Mouse (Mus musculus) left cerebral cortex, postnatal 4 days (tissue): ENCODE results near the gene Cyp46a1. TPM values are rescaled to one million over a fixed set of nuclear protein-coding genes. Genes with fewer than 3 reads are reported as not detected.

Source experiments
- DNase-seq: peaks from one replicate; pipeline ENCODE4 v3.0.0-alpha.2; 2022
- intact Hi-C: fragments of 180-260 bp; cut with DNase I; formaldehyde crosslinking; loops from one replicate; pipeline ENCODE4 v1.15.1; 2025
- total RNA-seq, 2 experiments: library from RNA; stranded (reverse); gene quantifications; 2 replicates each; pipeline ENCODE4 v1.2.3; 2021

The Cyp46a1 gene
- 10 to 100 TPM; 65.7 to 78.6 TPM for total RNA-seq

DNA sequence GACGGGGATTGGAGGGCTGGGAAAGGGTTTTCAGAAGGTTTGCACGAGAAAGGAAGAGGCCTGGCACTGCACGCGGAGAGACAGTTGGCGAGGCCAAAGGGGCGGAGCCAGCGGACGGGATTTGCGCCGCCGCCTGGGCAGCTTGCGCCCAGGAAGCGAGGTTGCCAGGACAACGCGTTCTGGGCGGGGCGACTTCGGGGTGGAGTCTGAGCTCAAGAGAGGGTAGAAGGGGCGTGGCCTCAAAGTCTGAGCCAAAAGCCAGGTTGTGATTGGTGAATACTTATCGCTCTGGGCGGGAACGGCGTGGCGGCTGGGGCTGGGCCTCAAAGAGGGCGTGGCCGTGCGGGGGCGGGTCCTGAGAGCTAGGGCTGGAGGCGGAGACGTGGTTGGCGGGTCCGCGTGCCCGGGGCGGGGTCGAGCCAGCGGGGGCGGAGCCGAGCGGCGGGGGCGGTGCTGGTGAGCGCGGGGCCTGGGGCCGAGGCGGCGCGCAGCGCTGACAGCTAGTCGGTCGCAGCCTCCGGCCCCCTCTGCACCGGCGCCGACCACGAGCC, at the start of gene Cyp46a1:
Cyp46a1 (plus strand) TSS at position 487 of the 551 bp plus-strand sequence.
- DNase-seq: peak; percentile 100
- intact Hi-C loops: loop anchor here (5.0 kb wide), 1 partner anchor 158 kb away; no protein-coding TSS in a partner anchor

DNA sequence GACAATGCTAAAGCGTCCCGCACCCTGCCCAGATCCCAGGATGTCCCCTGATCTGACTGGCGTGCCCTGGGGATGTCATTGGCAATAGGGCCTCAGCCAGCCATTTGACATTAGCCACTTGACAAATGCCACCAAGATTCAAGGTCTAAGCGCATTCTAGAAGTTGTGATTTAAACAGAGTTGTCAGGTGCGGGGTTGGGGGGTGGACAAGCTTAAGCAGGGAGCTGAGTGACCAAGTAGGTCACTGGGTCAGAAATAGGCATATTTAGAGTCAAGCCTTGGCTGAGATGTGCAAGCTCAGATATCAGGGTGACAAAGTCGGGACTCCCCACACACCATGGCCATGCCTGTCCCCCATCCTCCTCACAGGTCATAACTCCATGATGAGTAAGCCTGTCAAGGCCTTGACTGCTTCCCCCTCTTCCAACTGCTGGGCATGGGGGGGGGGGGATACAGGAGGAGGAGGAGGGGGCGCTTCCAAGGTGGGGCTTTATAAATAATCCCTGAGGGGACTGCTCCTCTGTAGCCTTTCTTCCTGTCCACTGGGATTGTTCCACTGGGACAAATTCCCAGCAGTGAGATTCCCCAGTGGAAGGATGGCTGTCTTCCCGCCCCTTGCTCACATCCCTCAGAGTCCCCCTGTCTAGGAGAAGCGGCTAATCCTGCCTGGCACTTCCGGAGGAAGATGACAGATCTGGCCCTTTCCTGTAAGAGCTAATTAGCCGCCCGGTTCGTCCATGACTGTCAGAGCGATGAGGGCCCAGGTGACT, 49.5 kb upstream of the Cyp46a1 start:
- no peak for DNase-seq
- intact Hi-C loops: no loop called here

DNA sequence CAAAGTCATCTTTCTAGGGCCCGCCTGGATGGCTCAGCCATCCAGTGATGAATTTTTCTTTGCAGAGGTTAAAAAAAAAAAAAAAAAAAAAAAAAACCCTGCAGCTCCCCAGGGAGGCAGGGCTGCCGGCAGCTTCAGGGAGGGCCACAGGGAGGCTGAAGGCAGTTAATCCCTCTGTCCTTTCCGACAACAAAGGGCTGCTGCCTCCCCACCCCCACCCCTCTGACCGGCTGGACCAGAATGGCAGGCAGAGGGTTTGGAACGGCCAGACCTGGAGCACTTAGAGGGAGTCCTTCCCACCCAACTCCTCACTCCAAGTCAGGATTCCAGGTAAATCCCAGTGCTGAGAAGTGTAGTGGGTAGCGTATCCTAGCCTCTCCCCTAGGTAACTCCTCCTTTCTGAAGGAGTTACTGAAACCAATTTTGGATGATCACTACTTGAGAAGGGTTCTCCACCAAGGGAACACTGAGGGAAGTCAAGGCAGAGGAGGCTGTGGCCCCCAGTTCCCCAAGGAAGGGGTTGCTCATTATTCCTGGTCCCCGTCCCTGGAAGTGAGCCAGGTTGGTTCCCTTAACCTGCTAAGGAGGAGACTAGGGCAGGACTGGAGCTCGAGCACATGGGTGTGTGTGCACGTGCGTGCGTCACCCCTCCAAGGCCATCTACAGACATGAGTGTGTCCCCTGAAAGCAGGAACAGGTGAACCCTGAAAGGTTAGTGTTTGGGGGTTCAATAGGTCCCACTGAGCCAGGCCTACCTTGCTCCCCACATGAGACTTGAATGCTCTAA, 48.8 kb upstream of the Cyp46a1 start:
- intact Hi-C loops: no loop called here
- no peak for DNase-seq

DNA sequence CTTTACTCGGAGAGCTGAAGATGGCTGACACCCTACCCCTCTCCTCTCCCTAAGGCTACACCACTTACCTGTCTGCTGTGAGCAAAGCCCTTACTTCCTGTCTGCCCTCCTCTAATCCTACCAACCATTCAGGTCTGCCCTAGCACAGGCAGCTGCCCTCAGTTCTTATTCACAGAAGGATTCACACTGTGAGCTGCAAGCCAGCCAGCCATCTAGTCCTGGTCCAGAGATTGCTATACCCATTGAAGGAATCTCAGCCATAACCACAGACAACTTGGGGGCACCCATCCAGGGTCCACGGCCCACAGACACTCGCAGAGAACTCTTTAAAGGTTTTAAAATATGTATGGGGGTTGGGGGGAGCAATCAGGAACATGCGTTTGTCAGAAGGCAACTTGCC, 47.8 kb upstream of the Cyp46a1 start:
- intact Hi-C loops: no loop called here
- DNase-seq: no peak

DNA sequence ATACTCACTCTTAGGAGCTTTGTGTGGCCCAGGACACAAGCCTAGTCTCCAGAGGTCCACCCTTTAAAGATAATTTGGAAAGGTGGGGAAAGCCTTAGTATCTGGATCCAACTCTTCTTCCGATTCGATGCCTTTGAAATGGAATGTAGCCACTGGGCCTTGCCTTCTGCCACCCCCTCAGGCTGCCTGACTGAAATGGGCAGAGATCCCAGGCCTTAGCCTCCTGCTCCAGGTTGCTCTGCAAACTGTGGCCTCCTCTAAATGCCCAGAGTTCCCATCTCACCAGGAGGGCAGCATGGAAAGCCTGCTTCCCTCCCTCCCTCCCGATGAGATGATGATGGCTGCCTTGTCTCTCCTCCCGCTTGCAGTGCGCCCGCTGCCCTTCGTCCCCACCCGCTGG, 47.2 kb upstream of the Cyp46a1 start:
- DNase-seq: no peak
- intact Hi-C loops: no loop called here

DNA sequence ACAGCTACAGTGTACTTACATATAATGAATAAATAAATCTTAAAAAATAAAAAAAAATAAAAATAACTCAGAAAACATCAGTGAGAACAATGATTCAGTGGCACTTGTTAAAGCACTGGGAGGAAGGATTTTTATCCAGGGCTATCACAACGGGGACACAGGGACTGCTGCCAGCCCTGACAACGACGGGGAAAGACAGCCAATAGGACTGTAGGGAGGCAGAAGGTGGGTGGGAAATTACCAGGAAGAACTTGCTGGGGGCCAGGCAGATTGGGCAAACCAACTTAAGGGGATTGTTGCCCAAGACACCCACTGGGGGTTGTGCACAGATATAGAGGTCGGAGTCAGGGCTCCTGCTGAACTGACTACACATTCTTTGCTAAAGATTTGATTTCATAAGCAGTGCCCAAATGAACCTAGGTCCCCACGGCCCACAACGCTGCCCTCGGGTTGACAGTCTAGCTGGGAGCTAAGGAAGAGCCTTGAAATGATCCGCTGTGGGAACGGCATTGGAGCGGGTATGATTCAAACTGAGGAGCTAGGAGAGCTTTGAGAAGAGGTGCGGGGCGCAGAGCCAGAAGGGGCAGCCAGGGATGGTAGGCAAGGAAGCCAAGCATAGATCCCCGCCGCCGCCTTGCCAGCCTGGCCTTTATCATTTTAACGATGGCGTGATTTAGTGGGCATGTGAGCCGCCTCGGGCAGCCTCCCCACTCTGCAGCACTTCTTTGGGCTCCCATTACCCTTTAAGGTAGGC, 45.9 kb upstream of the Cyp46a1 start:
- intact Hi-C loops: no loop called here
- no peak for DNase-seq

DNA sequence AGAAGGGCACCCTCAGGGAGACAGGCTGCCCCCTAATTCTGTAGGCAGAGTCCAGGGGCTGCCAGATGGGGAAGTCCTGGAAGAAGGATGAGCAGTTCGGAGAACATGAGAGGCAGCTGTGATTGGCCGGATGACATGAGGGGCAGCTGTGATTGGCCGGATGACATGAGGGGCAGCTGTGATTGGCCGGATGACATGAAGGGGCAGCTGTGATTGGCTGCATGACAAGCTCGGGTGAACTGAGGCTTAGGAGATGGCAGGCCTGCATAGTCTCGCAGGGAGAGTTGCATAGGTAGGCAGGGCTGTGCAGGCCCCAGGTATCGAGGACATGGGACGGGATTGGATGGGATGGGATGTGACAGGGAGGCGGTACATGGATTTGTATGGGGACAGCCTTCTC, 41.8 kb upstream of the Cyp46a1 start:
- peak; percentile 60 for DNase-seq
- intact Hi-C loops: no loop called here

DNA sequence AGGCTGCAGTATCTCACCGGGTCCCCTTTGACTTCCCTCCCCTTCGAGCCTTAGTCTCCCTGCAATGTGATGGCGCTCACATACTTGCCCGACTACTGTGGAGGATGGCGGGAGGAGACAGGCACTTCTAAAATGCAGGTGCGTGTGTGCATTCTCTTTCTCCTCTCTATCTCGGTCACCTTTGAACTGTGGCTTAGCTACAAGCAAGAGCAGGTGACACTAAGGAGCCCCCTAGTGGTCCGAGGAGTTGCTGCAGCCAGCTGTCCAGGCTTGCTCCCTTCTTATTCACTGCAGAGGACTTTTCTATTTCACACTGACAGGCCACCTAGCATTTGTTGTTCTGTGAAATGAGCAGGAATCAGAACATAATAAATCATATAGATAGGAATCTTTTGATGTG, 41.2 kb upstream of the Cyp46a1 start:
- DNase-seq: peak; percentile 79
- intact Hi-C loops: no loop called here

DNA sequence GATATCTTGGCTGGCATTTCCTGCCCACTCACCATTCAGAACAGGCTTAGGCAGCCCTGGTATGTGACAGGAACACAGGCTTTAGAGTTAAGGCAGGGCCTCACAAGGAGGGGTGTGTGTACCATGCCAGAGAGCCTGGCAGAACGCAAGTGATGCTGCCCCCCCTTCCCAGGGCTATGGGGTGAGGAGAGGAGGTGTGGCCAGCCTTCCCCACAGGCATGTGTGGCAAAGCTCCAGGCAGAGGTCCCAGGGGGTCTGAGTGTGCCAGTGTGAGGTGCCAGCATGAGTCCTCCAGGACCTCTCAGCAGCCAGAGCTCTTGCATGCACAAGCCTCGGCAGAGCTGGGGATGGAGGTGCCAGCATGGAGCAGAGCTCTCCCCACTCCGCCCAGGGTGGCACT, 39.6 kb upstream of the Cyp46a1 start:
- no peak for DNase-seq

DNA sequence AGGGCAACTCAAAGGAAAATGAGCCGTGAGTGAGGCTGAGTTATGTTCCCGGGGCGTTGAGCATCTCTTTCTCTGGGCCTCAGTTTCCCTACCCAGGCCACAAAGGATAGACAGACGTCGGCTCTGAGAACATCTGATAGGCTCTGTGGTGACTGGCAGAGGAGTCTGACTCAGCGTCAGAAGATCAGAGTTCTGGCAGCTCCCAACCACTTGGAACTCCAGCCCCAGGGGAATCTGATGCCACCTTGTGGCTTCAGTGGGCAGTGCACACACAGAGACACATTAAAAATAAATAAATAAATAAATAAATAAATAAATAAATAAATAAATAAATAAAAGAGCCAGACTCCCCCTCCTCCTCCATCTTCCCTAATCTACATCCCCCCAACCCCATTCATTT, 37.1 kb upstream of the Cyp46a1 start:
- intact Hi-C loops: no loop called here
- DNase-seq: no peak

More for the DNA sequence above, 39.6 kb upstream of the Cyp46a1 start:
- intact Hi-C loops: no loop called here

DNA sequence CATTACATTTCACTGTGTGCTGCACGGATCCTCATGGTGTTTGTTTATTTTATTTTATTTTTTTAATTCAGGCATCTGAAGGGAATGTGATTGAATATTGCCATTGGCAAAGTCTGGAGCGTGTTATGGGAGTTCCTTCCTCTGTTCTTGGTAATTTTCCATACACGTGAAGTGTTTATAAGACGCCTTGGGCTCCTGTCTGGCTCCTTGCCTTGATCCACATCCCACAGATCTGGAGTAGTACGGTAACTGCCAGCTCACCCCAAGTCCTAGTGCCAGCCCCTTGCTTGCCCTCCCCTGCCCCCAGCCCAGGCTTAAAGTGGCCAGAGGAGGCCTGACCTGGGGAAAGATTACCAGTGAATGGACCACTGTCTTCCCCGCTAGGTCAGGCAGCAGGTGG, 33.2 kb upstream of the Cyp46a1 start:
- no peak for DNase-seq
- intact Hi-C loops: no loop called here

DNA sequence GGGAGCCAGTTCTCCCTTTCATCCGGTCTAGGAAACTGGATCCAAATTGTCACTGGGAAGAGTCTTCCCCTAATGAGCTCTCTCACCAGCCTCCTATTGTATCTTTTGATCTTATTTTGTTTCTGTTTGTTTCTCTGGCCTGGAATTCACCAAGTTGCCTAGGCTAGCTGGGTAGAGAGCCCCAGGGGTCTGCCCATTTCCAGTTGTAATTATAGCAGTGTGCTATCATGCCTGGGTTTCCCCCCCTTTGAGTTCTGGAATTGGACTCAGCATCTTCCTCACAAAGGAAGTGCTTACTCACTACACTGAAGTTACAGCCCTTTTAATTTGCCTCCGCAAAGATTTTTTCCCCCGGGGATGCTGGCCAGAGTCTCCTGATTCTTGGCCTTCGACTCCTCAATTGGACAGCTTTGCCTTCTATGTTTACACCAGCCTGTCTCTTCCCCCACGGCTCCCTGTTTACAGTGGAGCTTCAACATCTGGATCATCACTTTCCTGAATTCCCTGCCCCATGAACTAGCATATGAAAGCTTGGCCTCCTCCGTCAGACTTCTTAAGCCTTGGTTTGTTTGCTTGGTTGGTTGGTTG, 30.3 kb upstream of the Cyp46a1 start:
- no peak for DNase-seq
- intact Hi-C loops: no loop called here

DNA sequence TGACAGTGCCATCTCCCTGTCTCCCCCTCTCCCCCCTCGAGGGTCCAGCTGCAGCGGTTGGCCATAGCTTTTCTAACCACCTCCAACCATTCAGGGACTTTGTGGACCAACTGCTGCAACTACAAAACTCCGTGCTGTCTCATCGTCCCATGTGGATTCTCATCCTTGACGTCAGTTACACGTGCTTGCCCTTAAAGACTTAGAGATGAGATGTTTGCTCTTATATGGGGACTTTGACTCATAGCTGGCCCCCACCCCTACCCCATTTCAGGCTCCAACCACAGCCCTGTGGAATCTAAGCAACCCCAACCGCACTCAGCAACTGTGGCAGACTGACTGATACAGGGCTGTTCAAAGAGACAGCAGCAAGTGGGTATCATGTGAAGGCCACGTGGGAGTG, 29.0 kb upstream of the Cyp46a1 start:
- intact Hi-C loops: no loop called here
- DNase-seq: no peak

DNA sequence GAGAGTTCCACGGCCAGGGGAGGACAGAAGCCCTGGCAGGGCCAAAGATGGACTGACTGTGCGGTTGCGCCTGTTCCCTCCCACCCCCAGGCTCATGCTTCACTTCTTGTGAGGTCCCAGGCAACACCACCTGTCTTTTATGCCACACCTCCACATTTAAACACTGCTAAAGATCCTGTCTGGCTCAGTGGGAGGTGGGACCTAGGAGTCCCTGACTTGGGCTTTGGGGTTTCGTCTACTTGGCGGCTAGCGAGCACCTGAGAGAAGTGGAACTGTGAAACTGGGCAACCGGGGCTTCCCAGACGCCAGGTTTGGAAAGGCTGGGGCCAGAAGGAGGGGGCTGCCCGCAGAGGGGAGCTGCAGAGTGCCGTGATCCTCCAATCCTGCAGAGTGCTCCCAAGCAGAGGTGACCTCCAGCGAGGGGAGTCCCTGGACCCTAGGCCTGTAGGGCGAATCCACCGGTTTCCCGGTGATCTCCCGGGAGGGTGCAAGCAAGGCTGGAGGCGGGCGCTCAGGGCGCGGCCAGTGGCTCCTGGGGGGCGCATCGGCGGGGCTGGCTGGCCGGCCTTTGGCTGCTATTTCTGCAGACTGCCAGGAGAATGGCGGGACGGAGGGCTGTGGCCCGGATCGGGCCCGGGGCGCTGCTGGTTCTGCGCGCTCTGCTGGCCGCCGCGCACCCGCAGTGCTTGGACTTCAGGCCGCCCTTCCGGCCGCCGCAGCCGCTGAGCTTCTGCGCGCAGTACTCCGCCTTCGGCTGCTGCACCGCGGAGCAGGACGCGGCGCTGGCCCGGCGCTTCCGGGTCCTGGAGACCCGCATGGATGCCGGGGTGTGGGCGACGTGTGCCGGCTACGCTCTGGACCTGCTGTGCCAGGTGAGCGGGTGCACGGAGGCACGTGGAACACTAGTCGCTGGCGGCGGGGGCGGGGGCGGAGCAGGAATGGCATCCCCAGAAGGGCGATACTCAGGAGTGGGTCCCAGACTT, 28.1 kb upstream of the Cyp46a1 start, which contains the start of gene Hhipl1:
Hhipl1 (plus strand) TSS at position 459 of the 983 bp plus-strand sequence.
- intact Hi-C loops: no loop called here
- peak; percentile 28 for DNase-seq

DNA sequence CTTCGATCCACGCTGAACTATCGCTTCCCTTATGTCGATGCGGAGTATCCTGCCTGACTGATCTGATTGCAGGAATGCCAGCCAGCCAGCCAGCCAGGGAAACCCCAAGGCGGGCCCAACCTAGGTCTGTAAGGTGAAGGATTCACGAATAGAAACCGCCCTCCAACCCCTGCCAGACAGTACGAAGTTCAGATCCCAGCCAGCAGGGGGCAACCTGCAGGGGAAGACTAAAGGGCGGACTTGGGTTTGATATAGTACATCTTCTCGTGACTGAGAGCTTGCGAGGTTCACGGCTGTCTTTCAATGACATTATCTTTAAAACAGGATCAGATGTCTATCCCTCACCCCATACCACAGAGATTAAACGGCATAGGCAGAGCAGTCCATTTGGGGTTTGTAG, 26.6 kb upstream of the Cyp46a1 start:
- DNase-seq: peak; percentile 59
- intact Hi-C loops: no loop called here

DNA sequence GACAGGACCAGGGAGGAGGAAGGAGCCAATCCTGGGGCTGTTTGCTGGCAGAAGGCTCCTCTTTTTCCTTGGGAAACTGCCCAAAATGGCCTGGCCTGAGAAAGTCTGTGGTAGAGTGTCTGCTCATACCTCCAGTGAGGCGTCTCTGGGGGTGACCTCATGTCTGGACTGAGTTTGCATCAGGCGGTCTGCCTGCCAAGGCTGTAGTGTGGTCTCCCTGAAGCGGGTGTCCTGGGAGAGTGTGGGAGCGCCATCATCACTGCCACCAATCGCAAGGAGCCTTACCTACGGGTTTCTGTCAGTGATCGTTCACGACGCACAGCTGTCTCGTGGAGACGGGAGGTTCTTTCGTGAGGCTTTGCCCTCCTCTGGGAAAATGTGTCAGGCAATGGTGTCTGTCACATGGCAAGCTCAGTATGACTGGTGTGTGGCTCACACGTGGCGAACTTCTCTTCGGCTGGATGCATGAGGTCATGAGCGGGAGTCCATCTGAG, 25.8 kb upstream of the Cyp46a1 start:
- no peak for DNase-seq
- intact Hi-C loops: no loop called here

DNA sequence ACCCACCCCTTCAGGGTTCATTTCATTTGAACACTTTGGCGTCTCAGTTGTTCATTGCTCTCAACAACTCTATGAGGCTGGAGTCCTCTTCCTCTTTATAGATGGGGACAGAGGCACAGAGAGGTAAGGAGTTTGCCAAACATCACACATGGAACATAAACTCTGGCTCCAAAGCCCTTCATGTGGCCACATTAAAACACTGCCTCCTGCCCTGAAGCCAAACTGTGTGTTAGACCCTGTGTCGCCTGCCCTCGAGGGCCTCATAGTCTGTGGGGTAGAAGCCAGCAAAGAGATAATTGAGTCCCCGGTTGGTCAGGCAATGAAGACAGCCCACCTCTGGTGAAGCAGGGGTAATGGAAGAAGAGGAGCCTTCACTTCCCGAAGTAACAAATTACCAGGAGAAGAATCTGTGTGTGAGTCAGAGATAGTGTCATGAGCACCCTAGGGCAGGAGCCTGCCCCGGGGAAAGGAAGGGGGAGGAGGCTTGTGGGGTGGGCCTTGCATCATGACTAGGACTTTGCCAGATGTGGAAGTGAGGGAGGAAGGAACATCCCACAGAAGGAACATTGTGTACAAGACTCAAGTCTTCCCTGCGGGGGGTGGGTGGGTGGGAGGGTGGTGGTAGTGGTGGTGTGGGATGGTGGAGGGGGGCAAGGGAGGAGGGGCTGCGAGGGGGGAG, 24.9 kb upstream of the Cyp46a1 start:
- intact Hi-C loops: no loop called here

DNA sequence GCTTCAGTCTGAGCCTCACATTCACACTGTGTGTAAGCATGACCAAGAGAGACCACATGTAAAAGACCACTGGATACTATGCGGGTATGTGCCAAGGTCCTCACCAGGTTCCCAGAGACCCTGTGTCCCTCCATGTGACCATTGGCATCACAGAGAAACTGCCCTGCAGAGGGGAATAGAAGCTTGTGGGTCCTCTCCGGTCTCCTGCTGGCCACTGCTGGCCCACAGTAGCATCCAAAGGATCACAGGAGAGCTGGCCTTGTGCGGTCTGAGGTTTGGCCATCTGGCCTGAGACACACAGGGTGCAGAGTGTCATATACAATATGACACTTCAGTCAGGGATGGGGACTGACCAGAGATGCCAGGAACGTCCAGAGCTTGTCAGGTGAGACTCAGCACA, 24.1 kb upstream of the Cyp46a1 start:
- DNase-seq: no peak
- intact Hi-C loops: no loop called here

More for the DNA sequence above, 24.9 kb upstream of the Cyp46a1 start:
- no peak for DNase-seq
